In genomic region chr11:98544890-98545677, GRCm38 (mm10) we compare ENCODE assay signal across 8 mouse cellular contexts. TPM values are rescaled to one million over a fixed set of nuclear protein-coding genes. Genes with fewer than 3 reads are reported as not detected.
DNase-seq lines count a peak whose midpoint lies in the region; ATAC-seq lines count a peak whose summit lies in the region.

No protein-coding gene starts in this region.

- H3K27ac ChIP-seq in forebrain, embryonic 12.5 days, result no peak overlapping the region
- no peak overlapping the region for H3K27ac ChIP-seq in liver, embryonic 12.5 days

- ATAC-seq in forebrain, embryonic 12.5 days (ENCODE audit: low FRiP score), result no peak
- no peak for ATAC-seq in liver, embryonic 12.5 days
- no peak for ATAC-seq in megakaryocyte-erythroid progenitor cell, adult 5-6 weeks (replicated peaks; ENCODE audit: low FRiP score, low TSS enrichment, poor library complexity, severe bottlenecking)

- H3K27me3 ChIP-seq in forebrain, embryonic 12.5 days, result peaks cover 74% of the 10 kb centered on the region
- H3K27me3 ChIP-seq in liver, embryonic 12.5 days (replicated peaks), result peaks cover 89% of the 10 kb centered on the region

- H3K4me3 ChIP-seq in forebrain, embryonic 12.5 days (replicated peaks), result peak overlapping the region; percentile 43
- H3K4me3 ChIP-seq in liver, embryonic 12.5 days, result peak overlapping the region; percentile 46

- no peaks in the 10 kb centered on the region for H3K36me3 ChIP-seq in forebrain, embryonic 12.5 days (replicated peaks)
- H3K36me3 ChIP-seq in liver, embryonic 12.5 days, result no peaks in the 10 kb centered on the region

- WGBS in forebrain, embryonic 12.5 days, result 2% methylated on average over 16 of the region's 16 CpGs
- WGBS in liver, embryonic 12.5 days (ENCODE audit: insufficient replicate concordance), result 3% methylated on average over 16 of the region's 16 CpGs

- 0 out of 2 replicates have a peak, but pooled peaks cover under 1% of the 10 kb centered on the region for H3K9me3 ChIP-seq in forebrain, embryonic 12.5 days
- H3K9me3 ChIP-seq in liver, embryonic 12.5 days (replicated peaks), result no peaks in the 10 kb centered on the region

- H3K4me2 ChIP-seq in forebrain, embryonic 12.5 days, result peak overlapping the region; percentile 76
- H3K4me2 ChIP-seq in liver, embryonic 12.5 days, result peak overlapping the region; percentile 65

- H3K4me1 ChIP-seq in forebrain, embryonic 12.5 days, result peaks cover 8% of the 10 kb centered on the region
- peaks cover 13% of the 10 kb centered on the region; the same call in 1 of the 2 replicates for H3K4me1 ChIP-seq in liver, embryonic 12.5 days

- peak; percentile 46 for DNase-seq in heart, adult 11 months
- DNase-seq in heart, postnatal 4 days, result no peak
- DNase-seq in 3134 (ENCODE audit: extremely low read depth, insufficient read length, low spot score), result peak; percentile 14
- DNase-seq in urinary bladder, adult 2 months (ENCODE audit: low spot score), result no peak
- no peak for DNase-seq in right cerebral cortex, postnatal 36 days (ENCODE audit: low spot score in 2 of 2)

- H3K9ac ChIP-seq in forebrain, embryonic 12.5 days, result peak overlapping the region; percentile 56
- peak overlapping the region; percentile 35; the same call in 1 of the 2 replicates for H3K9ac ChIP-seq in liver, embryonic 12.5 days

RNA-seq across cellular contexts. Expression of gene Ikzf3, which starts 0.7 kb away (rescaled TPM):
- total RNA-seq in heart, postnatal 4 days (2021), result under 1 TPM; 0.67 to 0.72 TPM
- polyA plus RNA-seq in forebrain, embryonic 12.5 days (2016; fragmentation: Nextera tagmentation; extraction: Ambion mirVana), result 0.04 TPM in 1 of 2 replicates, not detected in the other
- 0.07 and 0.12 TPM in 2 replicates for polyA plus RNA-seq in liver, embryonic 12.5 days (2016; fragmentation: Nextera tagmentation; extraction: Ambion mirVana)
- polyA plus RNA-seq in urinary bladder, adult 2 months (2012; rRNA removed), result 8.6 and 10.1 TPM in 2 replicates
- 3.1 and 12.1 TPM in 2 replicates for total RNA-seq in megakaryocyte-erythroid progenitor cell, adult 5-6 weeks (2014; fragmentation: Nextera tagmentation)
- 0.46 and 1.9 TPM in 2 replicates for total RNA-seq in megakaryocyte-erythroid progenitor cell, adult 5-6 weeks (2017)

RNA-seq across cellular contexts. Expression of gene Zpbp2, which starts 5.8 kb away (rescaled TPM):
- under 1 TPM in 1 of 2 experiments, not detected in 1; 0.17 TPM for total RNA-seq in heart, postnatal 4 days (2021)
- 0.17 TPM in 1 of 2 replicates, not detected in the other for polyA plus RNA-seq in forebrain, embryonic 12.5 days (2016; fragmentation: Nextera tagmentation; extraction: Ambion mirVana)
- polyA plus RNA-seq in liver, embryonic 12.5 days (2016; fragmentation: Nextera tagmentation; extraction: Ambion mirVana), result 0.46 and 0.55 TPM in 2 replicates
- 1.4 and 2.5 TPM in 2 replicates for polyA plus RNA-seq in urinary bladder, adult 2 months (2012; rRNA removed)
- total RNA-seq in megakaryocyte-erythroid progenitor cell, adult 5-6 weeks (2014; fragmentation: Nextera tagmentation), result 5.0 TPM in 1 of 2 replicates, not detected in the other
- total RNA-seq in megakaryocyte-erythroid progenitor cell, adult 5-6 weeks (2017), result 0.99 TPM in 1 of 2 replicates, not detected in the other

RNA-seq across cellular contexts. Expression of gene Ormdl3, which starts 42.1 kb away (rescaled TPM):
- total RNA-seq in heart, postnatal 4 days (2021), result 10 to 100 TPM; 36.5 to 41.5 TPM
- 67.3 and 67.4 TPM in 2 replicates for polyA plus RNA-seq in forebrain, embryonic 12.5 days (2016; fragmentation: Nextera tagmentation; extraction: Ambion mirVana)
- polyA plus RNA-seq in liver, embryonic 12.5 days (2016; fragmentation: Nextera tagmentation; extraction: Ambion mirVana), result 44.2 and 44.3 TPM in 2 replicates
- 57.6 and 63.7 TPM in 2 replicates for polyA plus RNA-seq in urinary bladder, adult 2 months (2012; rRNA removed)
- 28.3 and 38.6 TPM in 2 replicates for total RNA-seq in megakaryocyte-erythroid progenitor cell, adult 5-6 weeks (2014; fragmentation: Nextera tagmentation)
- total RNA-seq in megakaryocyte-erythroid progenitor cell, adult 5-6 weeks (2017), result 20.7 and 21.7 TPM in 2 replicates

RNA-seq across cellular contexts. Expression of gene Lrrc3c, which starts 53.0 kb away (rescaled TPM):
- total RNA-seq in heart, postnatal 4 days (2021), result not detected
- polyA plus RNA-seq in forebrain, embryonic 12.5 days (2016; fragmentation: Nextera tagmentation; extraction: Ambion mirVana), result not detected in 2 replicates
- polyA plus RNA-seq in liver, embryonic 12.5 days (2016; fragmentation: Nextera tagmentation; extraction: Ambion mirVana), result not detected in 2 replicates
- not detected in 2 replicates for polyA plus RNA-seq in urinary bladder, adult 2 months (2012; rRNA removed)
- not detected in 2 replicates for total RNA-seq in megakaryocyte-erythroid progenitor cell, adult 5-6 weeks (2014; fragmentation: Nextera tagmentation)
- not detected in 2 replicates for total RNA-seq in megakaryocyte-erythroid progenitor cell, adult 5-6 weeks (2017)

Comparison
In these comparisons a context has a peak if more than half of its experiments do, and no peak if none do; other contexts are left out.
1. DNase-seq: peak in heart, adult 11 months (single experiment) and 3134 (single experiment); none in heart, postnatal 4 days (single experiment), urinary bladder, adult 2 months (single experiment) and right cerebral cortex, postnatal 36 days (0 of 2).